Mouse (Mus musculus): ENCODE data around the gene Clcf1. TPM values are rescaled to one million over a fixed set of nuclear protein-coding genes. Genes with fewer than 3 reads are reported as not detected.

Clcf1 gene
- polyA plus RNA-seq, 1 experiment from 2014 or later, result 0.81 TPM

DNA sequence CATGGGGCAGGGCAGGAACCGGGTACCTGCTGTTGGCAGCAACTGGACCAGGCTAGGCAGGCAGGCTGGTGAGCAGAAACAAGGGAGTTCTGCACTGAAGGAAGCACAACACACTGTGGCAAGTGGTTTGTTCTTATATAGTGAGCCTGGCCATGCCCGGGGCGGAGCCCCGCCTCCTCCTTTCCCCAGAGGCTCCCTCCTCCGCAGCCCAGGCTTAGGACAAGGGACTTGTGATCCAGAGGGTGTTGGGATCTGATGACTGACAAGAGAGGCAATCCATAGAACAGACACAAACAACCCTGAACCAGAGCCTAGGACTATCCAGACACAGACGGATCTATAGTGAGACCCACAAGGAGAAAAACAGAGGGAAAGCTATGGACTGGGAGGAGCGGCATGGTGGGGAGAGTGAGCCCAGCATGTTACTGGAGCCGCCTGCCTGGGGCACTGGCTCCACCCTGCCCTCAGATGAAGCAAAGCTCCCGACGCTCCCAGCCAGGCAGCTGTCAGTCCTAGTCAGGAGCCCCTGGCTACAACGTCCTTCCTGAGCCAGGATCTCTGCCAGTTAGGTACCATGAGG, 38.6 kb upstream of the Clcf1 start, which contains the start of gene Carns1:
Carns1 (minus strand) TSS at position 112 of the 580 bp plus-strand sequence.
- no peaks in the 10 kb centered on the region for H3K27me3 ChIP-seq (ENCODE audit: control insufficient read depth, insufficient read depth, low read length)
- peak; percentile 44 for DNase-seq (ENCODE audit: low spot score)
- H3K4me3 ChIP-seq (ENCODE audit: low read depth, low read length), result 0 out of 2 replicates have a peak within 1 kb of the TSS, but pooled peaks have one; percentile 2
- no peak within 1 kb of the TSS for H3K27ac ChIP-seq (ENCODE audit: low read depth, low read length)
- H3K9me3 ChIP-seq (ENCODE audit: control insufficient read depth, low read length), result no peaks in the 10 kb centered on the region
- H3K36me3 ChIP-seq (ENCODE audit: control insufficient read depth, insufficient read depth, low read length), result no peaks in the 10 kb centered on the region
- peak within 1 kb of the TSS; percentile 22 for H3K4me2 ChIP-seq (ENCODE audit: low read depth)
- peaks cover 5% of the 10 kb centered on the region; the same call in 1 of the 2 replicates for H3K4me1 ChIP-seq (ENCODE audit: control insufficient read depth, insufficient read depth, low read length)
- 3% methylated on average over 11 of the region's 11 CpGs for WGBS
- ATAC-seq (ENCODE audit: insufficient read depth, low FRiP score, low TSS enrichment), result no peak
- H3K9ac ChIP-seq (ENCODE audit: low read length), result peak within 1 kb of the TSS; percentile 12

GRCm38 (mm10) chr19:4180411-4180810, 33.6 kb upstream of the Clcf1 start:
- no peak for DNase-seq (ENCODE audit: low spot score)
- Histone ChIP-seq H3K4me1 (ENCODE audit: control insufficient read depth, insufficient read depth, low read length) (peaks cover 7% of the 10 kb centered on the region), H3K4me3 (ENCODE audit: low read depth, low read length) (no peak overlapping the region), H3K27me3 (ENCODE audit: control insufficient read depth, insufficient read depth, low read length) (no peaks in the 10 kb centered on the region), H3K27ac (ENCODE audit: low read depth, low read length) (no peak overlapping the region), H3K9me3 (ENCODE audit: control insufficient read depth, low read length) (no peaks in the 10 kb centered on the region), H3K4me2 (ENCODE audit: low read depth) (no peak overlapping the region), H3K9ac (ENCODE audit: low read length) (no peak overlapping the region), H3K36me3 (ENCODE audit: control insufficient read depth, insufficient read depth, low read length) (no peaks in the 10 kb centered on the region)
- no peak for ATAC-seq (ENCODE audit: insufficient read depth, low FRiP score, low TSS enrichment)
- 86% methylated on average over 7 of the region's 7 CpGs for WGBS

DNA sequence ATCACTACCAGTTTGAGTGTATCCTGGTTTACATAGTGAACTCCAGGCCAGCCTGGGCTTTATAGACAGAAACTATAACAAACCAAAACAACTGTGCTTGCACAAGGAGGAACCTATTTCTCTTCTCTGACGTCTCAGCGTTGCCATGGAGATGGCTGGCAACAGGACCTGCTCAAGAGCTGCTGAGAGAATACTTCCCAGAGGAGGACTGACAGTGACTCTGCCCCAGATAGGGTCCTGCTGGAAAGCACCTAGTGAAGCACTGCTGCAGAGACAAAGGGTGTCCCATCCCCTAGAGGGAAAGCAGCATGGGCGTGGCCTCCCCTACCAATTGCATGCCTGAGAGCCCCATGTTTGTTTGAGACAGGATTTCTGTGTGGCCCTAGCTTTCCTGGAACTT, 32.1 kb upstream of the Clcf1 start:
- no peaks in the 10 kb centered on the region for H3K27me3 ChIP-seq (ENCODE audit: control insufficient read depth, insufficient read depth, low read length)
- ATAC-seq (ENCODE audit: insufficient read depth, low FRiP score, low TSS enrichment) (no peak), DNase-seq (ENCODE audit: low spot score) (no peak)
- WGBS, result 45% methylated on average over 3 of the region's 3 CpGs
- no peaks in the 10 kb centered on the region for H3K36me3 ChIP-seq (ENCODE audit: control insufficient read depth, insufficient read depth, low read length)
- H3K9me3 ChIP-seq (ENCODE audit: control insufficient read depth, low read length), result no peaks in the 10 kb centered on the region
- no peak overlapping the region for H3K9ac ChIP-seq (ENCODE audit: low read length)
- H3K4me1 ChIP-seq (ENCODE audit: control insufficient read depth, insufficient read depth, low read length), result peaks cover 6% of the 10 kb centered on the region
- no peak overlapping the region for H3K27ac ChIP-seq (ENCODE audit: low read depth, low read length)
- H3K4me3 ChIP-seq (ENCODE audit: low read depth, low read length), result no peak overlapping the region
- no peak overlapping the region for H3K4me2 ChIP-seq (ENCODE audit: low read depth)

DNA sequence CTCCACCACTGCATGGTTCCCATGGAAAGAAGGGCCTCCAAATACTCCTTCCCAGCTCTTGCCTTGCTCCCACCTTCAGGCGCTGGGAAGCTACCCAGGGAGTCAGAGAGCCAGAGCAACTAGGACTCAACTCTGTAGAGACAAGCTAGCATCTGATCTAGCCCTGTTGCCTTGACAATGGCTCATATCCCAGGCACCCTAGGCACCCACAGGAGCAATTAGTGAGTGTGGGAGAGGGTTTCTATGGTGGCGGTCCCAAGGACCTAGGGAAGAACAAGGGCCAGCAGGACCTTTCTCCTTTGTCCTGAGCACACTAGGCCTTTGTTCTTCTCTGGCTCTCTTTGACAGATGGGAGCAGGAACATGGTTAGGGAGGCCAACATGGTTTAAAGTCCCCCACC, 30.3 kb upstream of the Clcf1 start:
- no peak overlapping the region for H3K4me3 ChIP-seq (ENCODE audit: low read depth, low read length)
- WGBS, result 74% methylated on average over 2 of the region's 2 CpGs
- H3K9me3 ChIP-seq (ENCODE audit: control insufficient read depth, low read length), result no peaks in the 10 kb centered on the region
- no peaks in the 10 kb centered on the region for H3K27me3 ChIP-seq (ENCODE audit: control insufficient read depth, insufficient read depth, low read length)
- H3K36me3 ChIP-seq (ENCODE audit: control insufficient read depth, insufficient read depth, low read length), result no peaks in the 10 kb centered on the region
- peaks cover 6% of the 10 kb centered on the region for H3K4me1 ChIP-seq (ENCODE audit: control insufficient read depth, insufficient read depth, low read length)
- DNase-seq (ENCODE audit: low spot score), result no peak
- no peak overlapping the region for H3K4me2 ChIP-seq (ENCODE audit: low read depth)
- no peak overlapping the region for H3K9ac ChIP-seq (ENCODE audit: low read length)
- no peak for ATAC-seq (ENCODE audit: insufficient read depth, low FRiP score, low TSS enrichment)
- no peak overlapping the region for H3K27ac ChIP-seq (ENCODE audit: low read depth, low read length)

- Histone ChIP-seq H3K27ac (ENCODE audit: low read depth, low read length) (no peak overlapping the region), H3K36me3 (ENCODE audit: control insufficient read depth, insufficient read depth, low read length) (no peaks in the 10 kb centered on the region), H3K4me1 (ENCODE audit: control insufficient read depth, insufficient read depth, low read length) (peaks cover 6% of the 10 kb centered on the region), H3K9ac (ENCODE audit: low read length) (no peak overlapping the region), H3K4me2 (ENCODE audit: low read depth) (no peak overlapping the region), H3K27me3 (ENCODE audit: control insufficient read depth, insufficient read depth, low read length) (no peaks in the 10 kb centered on the region), H3K9me3 (ENCODE audit: control insufficient read depth, low read length) (no peaks in the 10 kb centered on the region), H3K4me3 (ENCODE audit: low read depth, low read length) (no peak overlapping the region)
- DNase-seq (ENCODE audit: low spot score), result no peak
- ATAC-seq (ENCODE audit: insufficient read depth, low FRiP score, low TSS enrichment), result no peak
- WGBS, result 61% methylated on average over 15 of the region's 15 CpGs
Measured at GRCm38 (mm10) chr19:4184976-4185975, 28.8 kb upstream of the Clcf1 start.

GRCm38 (mm10) chr19:4187303-4187702, 26.7 kb upstream of the Clcf1 start:
- no peak overlapping the region for H3K9ac ChIP-seq (ENCODE audit: low read length)
- no peaks in the 10 kb centered on the region for H3K36me3 ChIP-seq (ENCODE audit: control insufficient read depth, insufficient read depth, low read length)
- WGBS, result 75% methylated on average over 3 of the region's 3 CpGs
- H3K4me3 ChIP-seq (ENCODE audit: low read depth, low read length), result no peak overlapping the region
- no peak overlapping the region for H3K4me2 ChIP-seq (ENCODE audit: low read depth)
- no peak overlapping the region for H3K27ac ChIP-seq (ENCODE audit: low read depth, low read length)
- H3K27me3 ChIP-seq (ENCODE audit: control insufficient read depth, insufficient read depth, low read length), result no peaks in the 10 kb centered on the region
- ATAC-seq (ENCODE audit: insufficient read depth, low FRiP score, low TSS enrichment), result no peak
- H3K9me3 ChIP-seq (ENCODE audit: control insufficient read depth, low read length), result no peaks in the 10 kb centered on the region
- DNase-seq (ENCODE audit: low spot score), result no peak
- peaks cover 6% of the 10 kb centered on the region for H3K4me1 ChIP-seq (ENCODE audit: control insufficient read depth, insufficient read depth, low read length)

DNA sequence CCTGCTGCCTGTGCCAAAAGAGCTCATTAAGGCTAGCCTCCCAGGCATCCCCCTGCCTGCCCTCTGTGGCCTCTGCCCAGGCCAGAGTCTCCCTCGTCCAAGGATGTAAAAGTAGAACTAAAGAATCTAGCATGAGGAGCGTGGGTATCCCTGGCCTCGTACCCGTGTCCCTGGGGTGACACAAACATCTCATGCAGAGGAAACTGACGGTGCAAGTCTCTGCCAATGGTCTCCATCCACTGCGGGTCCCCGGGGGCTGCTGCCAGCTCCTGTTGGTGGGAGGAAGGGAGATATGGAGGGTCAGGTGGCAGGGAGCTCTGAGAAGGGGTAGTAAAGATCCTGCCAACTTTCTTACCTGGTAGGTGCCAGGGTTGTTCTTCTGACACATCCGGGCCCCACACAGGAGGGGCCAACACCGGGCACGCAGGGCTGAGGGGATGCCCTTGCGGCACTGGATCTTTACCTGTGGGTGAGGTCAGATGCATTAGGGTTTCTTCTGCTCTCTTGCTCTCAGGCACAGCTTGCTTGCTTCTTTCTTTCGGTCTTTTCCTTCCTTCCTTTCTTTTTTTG, 24.9 kb upstream of the Clcf1 start:
- ATAC-seq (ENCODE audit: insufficient read depth, low FRiP score, low TSS enrichment), result no peak
- H3K27me3 ChIP-seq (ENCODE audit: control insufficient read depth, insufficient read depth, low read length), result no peaks in the 10 kb centered on the region
- no peaks in the 10 kb centered on the region for H3K9me3 ChIP-seq (ENCODE audit: control insufficient read depth, low read length)
- H3K9ac ChIP-seq (ENCODE audit: low read length), result no peak overlapping the region
- WGBS, result 84% methylated on average over 12 of the region's 12 CpGs
- no peak overlapping the region for H3K4me3 ChIP-seq (ENCODE audit: low read depth, low read length)
- no peak overlapping the region for H3K4me2 ChIP-seq (ENCODE audit: low read depth)
- no peak for DNase-seq (ENCODE audit: low spot score)
- H3K4me1 ChIP-seq (ENCODE audit: control insufficient read depth, insufficient read depth, low read length), result peaks cover 8% of the 10 kb centered on the region
- no peak overlapping the region for H3K27ac ChIP-seq (ENCODE audit: low read depth, low read length)
- H3K36me3 ChIP-seq (ENCODE audit: control insufficient read depth, insufficient read depth, low read length), result peaks cover 3% of the 10 kb centered on the region

- no peak for DNase-seq (ENCODE audit: low spot score)
- no peak for ATAC-seq (ENCODE audit: insufficient read depth, low FRiP score, low TSS enrichment)
Measured at GRCm38 (mm10) chr19:4190831-4191334, 23.2 kb upstream of the Clcf1 start, which contains the start of gene Tbc1d10c. Tbc1d10c (minus strand) TSS chr19:4191284.

More at GRCm38 (mm10) chr19:4190831-4191334, 23.2 kb upstream of the Clcf1 start, which contains the start of gene Tbc1d10c:
- peak within 1 kb of the TSS; percentile 96 for H3K9ac ChIP-seq (ENCODE audit: low read length)
- 68% methylated on average over 4 of the region's 4 CpGs for WGBS
- H3K27me3 ChIP-seq (ENCODE audit: control insufficient read depth, insufficient read depth, low read length), result no peaks in the 10 kb centered on the region
- peak within 1 kb of the TSS; percentile 90 for H3K4me2 ChIP-seq (ENCODE audit: low read depth)
- H3K36me3 ChIP-seq (ENCODE audit: control insufficient read depth, insufficient read depth, low read length), result peaks cover 12% of the 10 kb centered on the region
- H3K4me3 ChIP-seq (ENCODE audit: low read depth, low read length), result peak within 1 kb of the TSS; percentile 98
- H3K27ac ChIP-seq (ENCODE audit: low read depth, low read length), result peak within 1 kb of the TSS; percentile 85
- peaks cover 10% of the 10 kb centered on the region for H3K4me1 ChIP-seq (ENCODE audit: control insufficient read depth, insufficient read depth, low read length)
- H3K9me3 ChIP-seq (ENCODE audit: control insufficient read depth, low read length), result no peaks in the 10 kb centered on the region
